Mouse (Mus musculus) kidney, embryonic 16.5 days (tissue): ENCODE data around the gene Col5a3. TPM values are rescaled to one million over a fixed set of nuclear protein-coding genes. Genes with fewer than 3 reads are reported as not detected.
"Not testable (repeated sequence)": the region's sequence is repeated elsewhere in the genome, so short reads cannot be mapped to it uniquely, and the experiment has no call there.

Source experiments
- ATAC-seq: fragments of 200-750 bp; cut with Nextera tagmentation; 2 replicates; pipeline ENCODE4 v1.8.0; 2017; ENCODE audit warnings: moderate TSS enrichment; ENCODE audit not compliant: low FRiP score, low TSS enrichment
- H3K27ac ChIP-seq: fragments of 300-500 bp; sonication (generic); 2 replicates; pipeline ENCODE4 v1.5.1; 2014; ENCODE audit warnings: low read length
- H3K27me3 ChIP-seq: fragments of 300-500 bp; sonication (generic); 2 replicates; pipeline ENCODE4 v1.6.1; 2014; ENCODE audit warnings: low read length, control low read depth, mixed read lengths; ENCODE audit not compliant: insufficient read depth
- H3K36me3 ChIP-seq: fragments of 300-500 bp; sonication (generic); 2 replicates; pipeline ENCODE4 v1.6.1; 2014; ENCODE audit warnings: low read length, control low read depth, mixed read lengths; ENCODE audit not compliant: insufficient read depth
- H3K4me1 ChIP-seq: fragments of 300-500 bp; sonication (generic); 2 replicates; pipeline ENCODE4 v1.6.1; 2014; ENCODE audit warnings: low read length, control low read depth, mixed read lengths; ENCODE audit not compliant: insufficient read depth
- H3K4me2 ChIP-seq: fragments of 300-500 bp; sonication (generic); replicated peaks from 2 replicates; pipeline ENCODE4 v1.6.1; 2014; ENCODE audit warnings: low read depth, low read length
- H3K4me3 ChIP-seq: fragments of 300-500 bp; sonication (generic); 2 replicates; pipeline ENCODE4 v1.5.1; 2014; ENCODE audit warnings: mild to moderate bottlenecking, low read length
- H3K9ac ChIP-seq: fragments of 300-500 bp; sonication (generic); replicated peaks from 2 replicates; pipeline ENCODE4 v1.6.1; 2014; ENCODE audit warnings: low read length
- H3K9me3 ChIP-seq: fragments of 300-500 bp; sonication (generic); 2 replicates; pipeline ENCODE4 v1.6.1; 2016; ENCODE audit warnings: low read length, control low read depth
- WGBS: fragments of 180-500 bp; shearing (Covaris S2); extraction: QIAGEN DNeasy Blood & Tissue Kit; methylation state at CpG from one replicate; pipeline ENCODE4 v1.1.7; 2014; 5-methylcytosine and 5-hydroxymethylcytosine counted together
- polyA plus RNA-seq: library from polyadenylated mRNA; unstranded; fragments of >200 nt; fragmentation: Nextera tagmentation; extraction: Ambion mirVana; gene quantifications from 2 replicates; pipeline ENCODE4 v1.2.1, GENCODE M21; 2015

Gene Col5a3
- polyA plus RNA-seq, 1 experiment from 2014 or later = 2.5 TPM

DNA sequence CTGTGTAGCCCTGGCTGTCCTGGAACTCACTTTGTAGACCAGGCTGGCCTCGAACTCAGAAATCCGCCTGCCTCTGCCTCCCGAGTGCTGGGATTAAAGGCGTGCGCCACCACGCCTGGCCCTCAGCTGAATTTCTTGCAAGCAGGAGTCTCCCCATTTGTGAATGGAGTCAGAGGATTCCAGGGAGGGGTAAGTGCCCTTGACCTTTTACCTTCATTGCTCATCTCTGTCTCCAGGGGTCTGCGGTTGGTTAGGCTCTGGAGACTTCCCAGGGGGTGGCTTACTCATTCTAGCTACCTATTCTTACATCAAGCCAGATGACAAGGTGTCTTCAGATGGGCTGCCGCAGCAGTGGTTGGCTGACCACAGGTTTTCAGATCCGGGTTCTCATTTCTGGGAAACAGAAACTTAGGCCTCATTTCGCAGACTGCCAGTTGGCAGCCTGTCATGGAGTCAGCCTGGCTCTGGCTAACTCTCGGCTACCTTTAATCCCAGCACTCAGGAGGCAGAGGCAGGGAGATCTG, 20.6 kb upstream of the Col5a3 start:
- H3K4me3 ChIP-seq, H3K9ac ChIP-seq, H3K4me1 ChIP-seq, H3K4me2 ChIP-seq, H3K9me3 ChIP-seq, H3K36me3 ChIP-seq, H3K27ac ChIP-seq, H3K27me3 ChIP-seq, ATAC-seq: not testable (repeated sequence)
- WGBS = 85% methylated on average over 9 of the region's 11 CpGs

DNA sequence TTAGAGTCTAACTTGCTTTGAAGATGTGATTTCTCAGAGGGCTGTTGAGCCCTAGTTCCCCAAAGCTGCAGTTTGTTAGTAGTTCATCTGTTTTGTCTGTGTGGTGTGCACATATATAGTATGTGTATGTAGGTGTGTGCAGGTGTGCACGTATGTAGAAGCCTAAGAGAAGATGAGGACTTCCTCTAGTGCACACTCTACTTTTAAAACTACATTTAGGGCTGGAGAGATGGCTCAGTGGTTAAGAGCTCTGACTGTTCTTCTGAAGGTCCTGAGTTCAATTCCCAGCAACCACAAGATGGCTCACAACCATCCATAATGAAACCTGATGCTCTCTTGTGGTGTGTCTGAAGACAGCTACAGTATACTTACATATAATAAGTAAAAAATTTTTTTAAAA, 20.0 kb upstream of the Col5a3 start:
- H3K9me3 ChIP-seq = no peaks in the 10 kb centered on the region
- no peak overlapping the region for H3K4me2 ChIP-seq
- WGBS = 76% methylated on average over 1 of the region's 1 CpGs
- H3K36me3 ChIP-seq = no peaks in the 10 kb centered on the region
- no peak for ATAC-seq
- no peak overlapping the region for H3K27ac ChIP-seq
- H3K4me3 ChIP-seq = no peak overlapping the region
- 0 out of 2 replicates have a peak, but pooled peaks cover 2% of the 10 kb centered on the region for H3K4me1 ChIP-seq
- H3K27me3 ChIP-seq = no peaks in the 10 kb centered on the region
- H3K9ac ChIP-seq = no peak overlapping the region

DNA sequence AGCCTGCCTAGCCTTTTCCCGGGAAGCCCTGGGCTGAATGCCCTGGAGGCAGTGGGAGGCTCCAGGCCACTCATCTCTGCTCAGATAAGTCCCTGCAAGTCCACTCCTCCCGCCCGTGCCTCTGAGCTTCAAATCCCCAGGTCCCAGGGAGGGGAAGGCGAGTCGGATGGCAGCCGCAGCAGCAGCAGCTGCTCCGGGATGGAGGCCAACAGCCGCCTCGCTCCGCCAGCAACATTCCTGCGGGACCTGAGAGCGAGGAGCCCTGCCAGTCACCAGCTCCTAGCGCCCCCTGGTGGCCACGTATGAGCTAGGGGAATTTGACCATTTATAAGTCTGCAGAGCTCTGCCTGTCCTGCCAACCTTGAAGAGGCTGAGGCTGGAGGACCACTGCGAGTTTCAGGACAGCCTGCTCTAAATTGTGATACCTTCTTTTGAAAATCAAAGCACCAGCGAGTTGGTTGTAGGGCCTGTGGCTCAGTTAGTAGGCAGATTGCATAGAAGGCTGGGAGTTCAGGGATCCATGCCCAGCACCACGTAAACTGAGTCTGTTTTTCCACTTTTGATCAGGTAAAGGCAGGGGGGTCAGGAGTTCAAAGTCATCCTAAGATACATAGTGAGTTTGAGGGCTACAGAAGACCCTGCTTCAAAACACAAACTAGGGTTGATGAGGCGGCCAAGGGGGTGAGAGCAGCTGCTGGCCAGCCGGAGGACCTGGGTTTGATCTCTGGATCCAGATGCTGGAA, 16.2 kb upstream of the Col5a3 start:
- Histone ChIP-seq H3K9me3 (no peaks in the 10 kb centered on the region), H3K4me2 (no peak overlapping the region), H3K27ac (no peak overlapping the region)

DNA sequence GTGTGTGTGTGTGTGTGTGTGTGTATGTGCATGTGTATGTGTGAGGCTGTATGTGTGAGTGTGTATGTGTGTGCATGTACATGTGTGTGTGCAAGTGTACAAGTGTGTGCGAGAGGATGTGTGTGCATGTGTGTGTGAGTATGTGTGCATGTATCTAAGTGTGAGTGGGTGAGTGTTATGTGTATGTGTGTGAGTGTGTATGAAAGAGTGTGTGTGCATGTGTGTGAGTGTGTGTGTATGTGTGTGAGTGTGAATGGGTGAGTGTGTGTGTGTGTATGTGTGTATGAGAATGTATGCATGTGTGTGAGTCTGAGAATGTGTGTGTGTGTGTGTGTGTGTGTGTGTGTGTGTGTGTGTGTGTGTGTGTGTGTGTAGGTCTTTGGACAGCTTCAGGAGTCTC, 13.3 kb upstream of the Col5a3 start:
- Histone ChIP-seq H3K9ac (no peak overlapping the region), H3K27me3 (no peaks in the 10 kb centered on the region), H3K4me2 (no peak overlapping the region), H3K27ac (no peak overlapping the region), H3K9me3 (no peaks in the 10 kb centered on the region), H3K4me3 (no peak overlapping the region), H3K36me3 (no peaks in the 10 kb centered on the region), H3K4me1 (0 out of 2 replicates have a peak, but pooled peaks cover 2% of the 10 kb centered on the region)
- ATAC-seq = no peak
- WGBS = 97% methylated on average over 1 of the region's 1 CpGs

More for the DNA sequence above, 16.2 kb upstream of the Col5a3 start:
- Histone ChIP-seq H3K4me3 (no peak overlapping the region), H3K4me1 (0 out of 2 replicates have a peak, but pooled peaks cover 2% of the 10 kb centered on the region), H3K36me3 (no peaks in the 10 kb centered on the region), H3K27me3 (no peaks in the 10 kb centered on the region), H3K9ac (no peak overlapping the region)
- WGBS = 17% methylated on average over 19 of the region's 19 CpGs
- ATAC-seq = peak; percentile 95

DNA sequence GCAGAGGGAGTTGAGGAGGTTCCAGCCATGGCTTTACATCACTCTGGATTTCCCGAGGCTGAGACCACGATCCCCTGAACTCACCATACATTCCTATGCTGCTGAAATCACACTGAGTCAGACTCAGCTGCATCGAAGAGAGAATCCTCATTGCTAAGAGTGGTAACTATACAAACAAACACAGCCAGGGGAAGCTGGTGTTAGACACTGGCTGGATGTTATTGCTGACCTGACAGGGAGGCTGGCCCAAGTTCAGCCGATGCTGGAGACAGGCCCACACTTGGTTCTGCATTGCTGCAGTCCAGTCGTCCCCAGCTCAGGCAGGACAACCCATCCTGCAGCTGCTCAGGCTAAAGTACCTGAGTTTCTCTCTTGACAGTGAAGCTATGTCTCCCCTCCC, 10.9 kb upstream of the Col5a3 start:
- no peak overlapping the region for H3K27ac ChIP-seq
- no peaks in the 10 kb centered on the region for H3K9me3 ChIP-seq
- 52% methylated on average over 5 of the region's 5 CpGs for WGBS
- H3K4me1 ChIP-seq = 0 out of 2 replicates have a peak, but pooled peaks cover 2% of the 10 kb centered on the region
- no peak overlapping the region for H3K4me2 ChIP-seq
- H3K4me3 ChIP-seq = no peak overlapping the region
- H3K9ac ChIP-seq = no peak overlapping the region
- H3K27me3 ChIP-seq = no peaks in the 10 kb centered on the region
- ATAC-seq = no peak
- H3K36me3 ChIP-seq = no peaks in the 10 kb centered on the region

DNA sequence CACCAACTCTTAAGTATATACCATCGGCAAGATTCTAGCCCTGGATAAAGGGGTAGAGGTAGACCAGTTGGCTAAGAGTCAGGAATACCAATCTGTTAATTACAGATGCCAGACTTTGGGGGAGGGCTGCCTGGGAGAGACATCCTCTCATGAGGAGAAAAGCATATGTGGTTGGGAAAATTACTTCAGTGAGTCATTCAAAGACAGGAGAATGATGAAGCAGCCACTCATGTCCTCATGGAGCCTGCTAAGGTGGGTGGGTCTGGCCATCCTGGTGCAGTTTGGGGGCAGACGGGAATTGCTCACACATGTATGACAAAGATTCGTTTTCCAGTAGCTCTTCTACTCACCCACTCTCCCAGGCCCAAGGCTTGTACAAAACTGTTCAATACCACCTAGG, 8.0 kb upstream of the Col5a3 start:
- ATAC-seq = no peak
- Histone ChIP-seq H3K4me2 (no peak overlapping the region), H3K36me3 (no peaks in the 10 kb centered on the region), H3K9me3 (no peaks in the 10 kb centered on the region), H3K27ac (no peak overlapping the region), H3K4me3 (no peak overlapping the region), H3K27me3 (no peaks in the 10 kb centered on the region), H3K4me1 (no peaks in the 10 kb centered on the region), H3K9ac (no peak overlapping the region)
- WGBS = 80% methylated on average over 3 of the region's 3 CpGs

DNA sequence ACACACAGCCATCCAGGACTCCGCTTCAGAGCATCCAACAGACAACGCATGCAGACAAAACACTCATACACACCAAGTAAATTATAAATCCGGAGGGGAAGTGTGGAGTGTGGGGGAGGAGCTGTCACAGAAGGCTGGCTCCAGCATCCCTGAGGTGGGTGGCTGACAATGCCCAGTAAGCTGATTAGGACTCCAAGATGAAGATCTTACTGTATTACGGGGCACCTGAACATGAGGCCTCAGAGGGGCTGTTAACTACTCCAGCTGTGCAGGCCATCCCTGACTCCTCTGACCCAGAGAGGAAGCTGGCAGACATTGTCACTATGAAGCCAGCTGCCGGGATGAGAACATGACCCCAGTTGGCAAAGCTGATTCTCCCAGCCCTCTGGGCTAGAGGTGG, 5.1 kb upstream of the Col5a3 start:
- no peaks in the 10 kb centered on the region for H3K36me3 ChIP-seq
- H3K4me1 ChIP-seq = no peaks in the 10 kb centered on the region
- H3K27me3 ChIP-seq = 0 out of 2 replicates have a peak, but pooled peaks cover 2% of the 10 kb centered on the region
- H3K9me3 ChIP-seq = no peaks in the 10 kb centered on the region
- H3K27ac ChIP-seq = no peak overlapping the region
- H3K4me2 ChIP-seq = no peak overlapping the region
- H3K9ac ChIP-seq = no peak overlapping the region
- 49% methylated on average over 5 of the region's 5 CpGs for WGBS
- H3K4me3 ChIP-seq = no peak overlapping the region
- ATAC-seq = no peak

DNA sequence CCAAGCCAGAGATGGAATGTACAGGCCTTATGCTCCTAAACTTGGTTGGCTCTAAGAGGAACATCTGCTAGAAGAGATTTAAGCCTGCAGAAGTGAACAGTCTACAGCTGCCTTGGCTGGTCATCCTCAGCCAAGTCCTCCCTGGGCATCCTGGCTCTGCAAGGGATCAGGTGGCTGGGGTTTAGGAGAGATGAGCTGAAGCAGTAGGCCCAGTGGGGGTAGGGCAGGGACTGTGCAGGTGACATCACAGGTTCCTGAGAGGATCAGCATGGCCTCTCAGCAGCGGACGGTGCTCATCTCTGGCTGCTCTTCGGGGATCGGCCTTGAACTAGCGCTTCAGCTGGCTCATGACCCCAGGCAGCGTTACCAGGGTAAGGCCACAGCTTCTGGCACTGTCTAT, 3.4 kb upstream of the Col5a3 start, which contains the start of gene Rdh8:
Rdh8 (plus strand) TSS at position 268 of the 400 bp plus-strand sequence.
- no peak within 1 kb of the TSS for H3K4me3 ChIP-seq
- WGBS = 73% methylated on average over 6 of the region's 6 CpGs
- peaks cover 11% of the 10 kb centered on the region; the same call in 1 of the 2 replicates for H3K27me3 ChIP-seq
- no peak within 1 kb of the TSS for H3K9ac ChIP-seq
- H3K9me3 ChIP-seq = no peaks in the 10 kb centered on the region
- H3K27ac ChIP-seq = no peak within 1 kb of the TSS
- no peaks in the 10 kb centered on the region for H3K36me3 ChIP-seq
- no peaks in the 10 kb centered on the region for H3K4me1 ChIP-seq
- ATAC-seq = no peak
- no peak within 1 kb of the TSS for H3K4me2 ChIP-seq

DNA sequence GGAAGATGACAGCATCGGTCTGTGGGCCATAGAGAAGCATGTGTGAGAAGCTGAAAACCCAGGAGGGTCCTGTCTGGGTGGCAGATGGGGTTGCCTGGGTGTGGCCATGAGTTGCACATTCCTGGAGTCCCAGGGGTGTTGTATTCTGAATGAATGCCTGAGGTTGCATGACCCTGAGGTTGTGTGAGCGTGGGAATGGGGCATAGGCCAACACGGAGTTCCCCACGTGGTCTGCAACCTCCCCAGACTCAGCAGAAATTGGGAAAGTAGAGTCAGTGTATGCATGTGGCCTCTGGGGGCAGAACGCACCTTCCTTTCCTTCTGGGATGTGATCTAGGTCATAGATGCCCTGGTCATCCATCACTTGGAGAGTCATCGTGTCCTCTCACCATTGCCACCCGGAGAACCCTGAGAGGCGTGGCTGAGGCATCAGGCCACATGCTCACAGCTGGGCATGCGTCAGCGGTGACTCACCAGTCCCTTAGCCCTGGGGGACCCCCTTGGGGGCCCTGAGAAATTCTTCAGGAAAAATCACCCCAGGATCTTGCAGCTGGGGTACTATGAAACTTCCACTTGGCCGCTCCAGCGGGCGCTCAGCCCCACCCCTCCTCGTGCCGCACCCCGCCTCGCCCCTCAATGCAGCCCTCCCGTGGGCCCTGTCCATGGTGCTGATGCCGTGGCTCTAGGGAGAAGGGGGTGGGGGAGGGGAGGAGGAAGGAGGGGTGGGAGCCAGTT, 2.2 kb downstream of the Col5a3 start:
- Histone ChIP-seq H3K4me2 (peak overlapping the region; percentile 27; the same call in 1 of the 2 replicates), H3K27ac (no peak overlapping the region), H3K9me3 (no peaks in the 10 kb centered on the region), H3K36me3 (no peaks in the 10 kb centered on the region), H3K27me3 (peaks cover 11% of the 10 kb centered on the region; the same call in 1 of the 2 replicates), H3K9ac (no peak overlapping the region), H3K4me3 (no peak overlapping the region), H3K4me1 (peaks cover 3% of the 10 kb centered on the region; the same call in 1 of the 2 replicates)
- 13% methylated on average over 19 of the region's 19 CpGs for WGBS
- ATAC-seq = peak; percentile 44; the same call in 1 of the 2 replicates
